Mouse (Mus musculus): ENCODE measurements around the gene March1.
A peak's percentile ranks its signal among the peaks of the same experiment; 100 is the strongest.

Gene March1

DNA sequence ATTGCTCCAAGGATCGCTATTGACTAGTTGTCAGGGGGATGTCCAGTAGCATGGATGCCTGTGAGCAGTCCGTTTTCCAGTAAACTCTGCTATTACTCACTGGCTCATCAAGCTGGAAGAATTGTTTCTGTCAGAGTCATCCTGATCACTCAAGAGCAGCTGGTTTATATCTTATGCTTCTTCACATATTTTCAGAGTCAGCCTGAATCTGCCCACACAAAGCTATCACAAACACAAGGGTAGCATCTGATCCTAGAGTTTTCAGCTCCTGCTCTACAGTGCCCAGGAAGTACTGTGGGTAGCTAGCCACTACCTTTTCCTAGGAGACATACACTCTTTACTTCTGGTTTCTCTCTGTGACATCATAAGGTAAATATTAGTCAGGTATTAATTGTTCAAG lies 405.1 kb downstream of the March1 start:
- no peak for DNase-seq

DNA sequence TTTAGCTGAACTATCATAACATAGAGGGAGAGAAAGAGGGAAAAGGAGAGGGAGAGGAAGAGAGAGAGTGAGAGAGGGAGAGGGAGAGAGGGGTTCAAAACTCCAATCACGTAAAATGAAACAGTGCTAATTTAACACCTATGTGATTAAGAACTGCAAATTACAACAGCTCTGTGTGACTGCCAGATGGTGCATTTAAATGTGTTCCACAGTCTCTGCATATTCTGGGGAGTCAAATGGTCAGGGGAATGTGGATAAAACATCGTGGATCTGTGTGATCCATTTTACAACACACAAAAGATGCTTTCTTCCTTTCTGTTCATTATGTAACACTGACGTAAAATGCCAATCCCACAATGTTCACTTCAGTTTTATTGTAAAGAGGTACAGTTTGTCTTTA lies 416.0 kb downstream of the March1 start:
- DNase-seq = no peak

DNA sequence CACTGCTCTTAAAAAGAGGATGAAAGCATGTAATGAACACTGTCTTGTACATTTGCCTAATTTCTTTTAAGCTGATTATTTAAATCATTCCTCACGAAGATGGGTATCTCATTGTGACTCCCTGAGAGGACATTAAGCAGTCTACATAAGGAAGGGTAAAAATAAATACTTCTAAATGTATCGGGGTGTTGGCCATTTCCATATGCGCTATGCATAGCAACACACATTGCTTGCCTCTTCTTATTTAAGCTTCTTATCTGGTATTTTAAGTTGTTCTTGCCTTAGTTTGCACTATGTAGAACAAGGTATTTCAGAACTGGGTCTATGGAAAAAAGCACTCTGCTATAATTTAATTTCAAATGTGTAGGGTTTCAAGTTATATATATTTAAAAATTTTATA lies 416.7 kb downstream of the March1 start:
- no peak for DNase-seq

DNA sequence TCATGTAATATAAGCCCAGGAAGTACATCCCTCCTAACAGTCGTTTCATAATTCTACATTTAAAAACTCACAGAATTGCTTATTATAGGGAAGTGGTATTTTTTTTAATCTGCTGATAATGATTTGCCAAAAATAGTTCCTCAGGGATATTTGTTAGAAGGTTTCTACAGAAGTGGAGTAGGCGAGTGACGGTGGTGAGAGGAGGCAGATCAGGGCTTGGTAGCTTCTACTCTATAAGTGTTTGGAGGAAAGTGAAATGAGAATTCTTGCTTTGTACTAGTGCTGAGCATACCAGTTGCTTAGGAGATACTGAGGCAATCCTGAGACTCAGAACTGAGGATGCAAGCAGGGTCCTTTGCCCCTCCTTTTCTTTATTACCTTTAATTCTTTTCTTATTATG lies 476.5 kb downstream of the March1 start:
- no peak for DNase-seq

DNA sequence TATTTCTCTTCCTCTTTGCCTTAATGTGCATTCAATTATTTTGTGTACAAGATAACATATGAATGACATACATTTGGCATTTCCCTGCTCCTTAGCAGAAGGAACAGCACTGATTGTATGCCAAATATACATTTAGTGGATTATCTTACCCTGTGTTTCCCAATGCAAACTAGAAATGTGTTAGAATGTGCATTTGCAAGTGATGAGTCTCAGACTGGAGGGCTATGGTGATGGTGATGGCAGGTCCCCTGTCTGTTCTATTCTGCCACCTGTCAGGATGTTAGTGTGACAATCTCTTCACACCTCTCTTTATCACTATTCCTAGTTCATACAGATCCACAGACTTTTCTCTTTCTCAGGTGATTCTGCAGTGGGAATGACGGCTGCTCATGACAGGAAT lies 480.4 kb downstream of the March1 start:
- no peak for DNase-seq

DNA sequence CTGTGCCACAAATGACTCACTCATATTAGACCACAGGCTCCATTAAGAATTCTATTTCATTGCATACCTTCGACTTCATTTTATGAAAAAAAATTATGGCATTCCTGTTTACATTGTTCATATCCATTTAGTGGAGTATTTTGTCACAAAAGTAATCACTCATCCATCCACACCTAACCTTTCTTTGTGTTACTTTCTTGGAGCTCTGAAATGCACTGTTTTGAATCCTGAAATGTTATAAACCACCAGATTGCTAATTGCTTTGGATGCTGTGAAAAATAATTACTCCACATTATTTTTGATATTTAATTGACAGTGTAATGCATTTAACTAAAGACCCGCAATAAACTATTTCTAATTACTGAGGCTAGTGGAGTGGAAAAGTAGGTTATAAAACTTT lies 501.6 kb downstream of the March1 start:
- peak; percentile 81 for DNase-seq

DNA sequence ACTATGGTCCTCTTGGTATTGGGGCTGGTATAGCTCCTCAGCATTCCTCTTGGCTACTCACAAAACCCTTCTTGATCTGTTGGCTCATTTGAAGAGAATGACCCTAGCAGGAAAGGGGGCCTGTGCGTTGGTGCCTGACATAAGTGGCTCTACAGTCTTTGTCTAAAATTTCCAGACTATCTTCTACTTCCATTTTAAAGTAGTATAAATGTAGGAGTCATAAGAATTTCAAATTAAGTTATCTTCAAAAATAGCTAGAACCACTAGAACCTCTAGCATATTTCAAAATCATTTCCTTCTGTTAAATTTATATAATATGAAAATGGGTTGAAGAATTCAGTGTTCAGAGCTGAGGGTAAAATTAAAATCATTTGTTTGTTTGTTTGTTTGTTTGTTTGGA lies 541.9 kb downstream of the March1 start:
- no peak for DNase-seq

DNA sequence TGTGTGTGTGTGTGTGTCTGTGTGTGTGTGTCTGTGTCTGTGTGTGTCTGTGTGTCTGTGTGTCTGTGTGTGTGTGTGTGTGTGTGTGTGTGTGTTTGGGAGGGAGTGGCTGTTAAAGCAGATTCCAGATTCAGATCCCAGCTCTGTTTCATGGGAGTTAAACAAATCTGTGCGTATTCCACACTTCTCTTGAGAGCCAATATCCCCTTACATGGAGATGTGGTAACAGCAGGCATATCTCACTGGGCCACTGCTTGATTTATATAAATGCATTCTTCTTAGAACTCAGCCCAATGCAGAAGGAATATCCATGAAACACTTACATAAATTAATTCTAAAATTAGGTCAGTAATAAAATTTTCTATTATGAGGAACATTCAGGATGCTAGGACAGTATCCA lies 549.1 kb downstream of the March1 start:
- DNase-seq = no peak

DNA sequence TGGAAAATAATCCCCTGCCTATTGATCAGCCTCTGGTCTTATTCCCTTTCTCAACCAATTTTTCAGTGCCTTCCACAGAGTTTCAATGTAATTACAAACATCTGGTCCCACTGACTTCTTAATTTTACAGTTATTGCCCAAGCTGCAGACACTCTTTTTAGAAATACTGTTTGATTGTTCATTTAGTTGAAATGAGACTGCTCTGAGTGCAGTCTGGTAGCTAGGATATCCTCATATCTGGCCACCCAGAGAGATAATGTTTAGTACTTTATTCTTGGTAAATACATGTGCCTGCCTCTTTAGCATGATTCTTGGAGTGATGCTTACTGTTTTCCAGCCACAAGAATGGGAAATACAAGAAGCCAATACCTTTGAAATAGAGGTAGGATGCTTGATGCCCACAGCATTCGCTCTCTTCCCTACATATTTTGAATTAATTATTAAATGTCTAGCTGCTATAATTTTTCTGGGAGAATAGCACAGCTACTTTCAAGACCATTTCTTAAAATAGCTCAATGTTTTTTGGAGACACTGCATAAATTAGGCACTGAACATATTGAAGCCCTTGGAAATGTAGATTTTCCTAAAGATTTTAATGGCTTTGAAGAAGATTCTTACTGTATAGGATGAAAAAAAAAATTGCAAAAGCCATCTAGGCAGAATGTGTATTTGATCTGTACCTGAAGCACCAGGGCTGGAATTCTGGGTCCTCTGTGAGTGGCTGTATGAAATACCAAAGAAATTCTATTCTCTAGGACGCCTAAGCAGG lies 549.9 kb downstream of the March1 start:
- DNase-seq = no peak

DNA sequence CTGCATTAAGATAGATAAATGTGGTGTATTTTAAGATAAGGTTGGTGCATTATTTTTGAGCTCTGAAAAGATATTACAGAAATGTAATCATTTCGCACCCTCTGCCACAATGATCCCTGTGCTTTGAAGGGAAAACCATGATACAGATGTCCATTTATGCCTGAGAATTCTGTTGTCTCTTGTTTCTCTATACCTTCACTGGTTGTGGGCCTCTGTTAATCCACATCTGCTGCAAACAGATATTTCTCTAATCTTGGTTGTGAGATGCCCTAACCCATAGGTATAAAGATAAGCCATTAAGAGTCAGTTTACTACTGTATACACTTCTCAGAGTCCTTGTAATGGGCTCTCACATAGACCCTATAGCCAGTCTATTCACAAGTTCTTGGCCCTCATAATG lies 561.6 kb downstream of the March1 start:
- DNase-seq = no peak

DNA sequence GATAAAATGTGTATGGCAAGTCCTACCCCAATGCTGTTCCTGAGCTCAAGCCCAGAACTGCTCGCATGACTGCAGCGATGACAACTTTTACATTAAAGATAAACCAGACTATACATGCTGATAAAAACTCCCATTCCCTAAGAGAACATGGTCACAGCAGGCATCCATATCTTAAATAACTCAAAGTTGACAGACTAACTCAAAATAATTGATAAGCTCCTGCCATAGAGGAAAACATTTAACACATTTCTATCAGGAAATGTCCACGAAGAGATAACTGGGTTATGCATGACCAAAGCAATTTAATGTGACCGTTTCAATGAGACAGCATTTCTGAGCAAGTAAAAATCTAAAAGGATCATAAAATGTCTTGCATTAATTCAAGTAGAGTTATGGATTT lies 563.6 kb downstream of the March1 start:
- DNase-seq = no peak

DNA sequence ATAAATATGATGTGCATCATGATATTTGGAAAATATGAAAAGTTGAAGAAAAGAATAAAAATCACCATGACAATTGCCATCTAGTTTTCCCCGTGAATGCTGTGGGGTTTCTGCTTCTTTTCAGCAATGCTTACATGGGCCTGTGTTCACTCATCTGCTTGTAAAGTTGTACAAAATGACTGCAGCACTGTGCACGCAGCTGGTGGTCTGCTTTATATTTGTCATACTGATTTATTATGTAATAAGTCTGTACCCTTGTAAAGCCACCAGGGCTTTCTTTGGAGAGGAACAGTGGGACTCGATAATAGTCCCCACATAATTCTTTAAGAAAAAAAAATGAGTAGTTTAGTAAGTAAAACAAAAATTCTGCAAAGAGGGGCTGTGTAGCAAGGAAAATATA lies 564.6 kb downstream of the March1 start:
- no peak for DNase-seq

DNA sequence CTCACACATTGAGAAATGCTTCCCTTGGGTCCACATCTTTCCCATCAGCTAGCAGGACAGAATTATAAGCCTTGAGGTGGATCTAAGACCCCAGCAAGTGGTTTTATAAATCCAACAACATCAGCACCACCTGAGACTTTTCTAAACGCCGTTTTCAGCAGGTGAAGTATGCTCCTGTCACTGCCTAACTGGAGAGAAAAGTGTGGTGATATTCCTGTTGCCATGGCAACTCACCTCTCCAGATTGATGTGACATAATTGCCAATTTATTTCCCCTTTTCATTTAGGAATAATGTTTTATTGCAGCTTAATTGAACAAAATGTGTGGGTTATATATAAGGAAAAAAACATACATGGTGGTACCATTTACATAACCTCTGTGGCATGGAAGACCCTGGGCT lies 565.8 kb downstream of the March1 start:
- no peak for DNase-seq

DNA sequence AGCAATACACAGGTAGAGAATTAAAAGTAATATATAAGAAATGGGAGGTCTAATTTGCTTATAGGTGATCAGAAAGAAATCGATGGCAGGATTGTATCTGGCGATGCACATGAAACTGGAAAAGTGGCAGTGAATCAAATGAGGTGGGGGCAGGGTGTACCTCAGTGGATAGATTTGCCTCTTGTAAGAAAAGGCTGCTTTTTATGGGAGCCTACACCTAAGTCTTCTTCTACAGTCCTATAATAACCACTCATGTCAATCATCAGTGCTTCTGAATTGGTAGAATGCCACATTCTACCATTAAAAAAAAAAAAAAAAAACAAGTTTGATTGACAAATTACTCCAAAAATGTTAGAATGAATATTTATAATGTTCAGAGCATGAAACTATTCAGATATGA lies 567.5 kb downstream of the March1 start:
- no peak for DNase-seq

DNA sequence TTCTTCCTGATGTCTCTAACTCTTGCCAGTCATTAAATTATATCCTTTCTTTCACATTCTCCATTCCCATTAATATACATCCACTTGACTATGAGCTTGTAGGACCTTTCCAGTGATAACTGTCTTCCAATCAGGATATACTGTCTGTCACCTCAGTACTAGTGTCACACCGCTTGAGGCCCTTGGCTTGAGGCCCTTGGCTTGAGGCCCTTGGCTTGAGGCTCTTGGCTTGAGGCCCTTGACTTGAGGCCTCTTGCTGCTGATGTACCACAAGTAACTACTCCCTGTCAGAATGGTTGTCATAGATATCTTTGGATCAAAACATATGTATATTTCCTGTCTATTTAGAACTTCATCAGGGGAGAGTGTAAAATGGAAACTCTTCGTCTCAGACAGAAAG lies 576.7 kb downstream of the March1 start:
- no peak for DNase-seq

DNA sequence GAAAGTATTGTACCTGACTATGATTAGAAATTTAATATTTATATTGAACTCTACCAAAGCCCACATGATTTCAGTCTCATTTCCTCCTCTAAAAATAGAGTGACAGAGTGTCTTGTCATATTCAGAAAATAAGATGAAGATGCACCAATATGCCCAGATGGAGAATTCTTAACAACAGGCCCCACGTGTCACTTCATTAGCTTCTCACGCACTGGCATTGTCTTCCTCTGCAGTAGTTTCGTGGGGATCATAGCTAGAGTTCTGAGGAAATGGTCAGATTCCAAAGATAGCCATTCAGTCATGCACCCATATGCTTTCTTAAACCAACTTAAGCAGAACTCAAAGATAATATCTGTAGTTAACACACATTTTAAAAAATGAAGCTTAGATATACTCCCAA lies 582.5 kb downstream of the March1 start:
- no peak for DNase-seq

DNA sequence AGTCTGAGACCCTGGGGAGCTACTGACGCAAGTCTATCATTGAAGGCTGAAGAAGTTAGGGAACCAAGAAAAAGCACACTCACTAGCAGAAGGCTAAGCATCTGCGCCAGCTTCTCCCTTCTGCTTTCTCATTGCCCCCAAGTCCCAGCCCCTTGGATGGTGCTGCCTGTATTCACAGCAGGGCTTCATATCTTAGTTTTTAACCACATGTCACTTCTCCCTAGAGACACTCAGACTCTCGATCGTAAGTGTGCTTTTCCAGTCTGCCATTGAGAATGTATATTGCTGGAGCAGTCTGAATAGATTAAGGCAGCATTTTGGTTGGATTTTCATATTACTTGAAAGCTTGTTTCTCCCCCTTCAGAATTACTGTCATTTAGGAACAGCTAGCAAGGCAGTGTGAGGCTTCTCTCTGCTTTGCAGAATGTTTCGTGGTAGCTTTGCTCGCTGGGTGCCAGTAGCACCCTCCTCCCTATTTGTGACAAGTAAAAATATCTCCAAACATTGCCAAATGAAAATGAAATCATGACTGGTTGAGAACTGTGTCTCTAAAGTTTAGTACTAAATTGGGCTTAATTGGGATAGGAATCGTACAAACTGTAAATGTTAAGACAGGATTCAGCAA lies 586.2 kb downstream of the March1 start:
- DNase-seq = no peak

DNA sequence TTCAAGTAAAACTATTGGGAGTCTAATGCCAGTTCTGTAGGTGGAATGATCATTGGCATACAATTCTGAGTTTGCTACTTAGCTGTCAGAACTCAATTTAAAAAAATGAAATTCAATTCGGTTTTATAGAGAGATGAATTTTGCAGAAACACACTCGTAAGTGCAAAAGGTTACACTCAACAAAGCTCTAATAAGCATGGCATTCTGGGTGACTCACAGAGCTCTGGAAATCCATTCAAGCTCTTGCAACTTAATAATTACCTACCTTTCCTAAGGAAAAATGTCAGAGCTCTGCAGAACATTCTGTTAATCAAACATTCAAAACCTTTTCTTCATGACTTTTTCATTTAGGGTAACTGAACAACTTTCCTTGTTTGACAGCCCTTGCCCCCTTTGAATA lies 591.9 kb downstream of the March1 start:
- no peak for DNase-seq

DNA sequence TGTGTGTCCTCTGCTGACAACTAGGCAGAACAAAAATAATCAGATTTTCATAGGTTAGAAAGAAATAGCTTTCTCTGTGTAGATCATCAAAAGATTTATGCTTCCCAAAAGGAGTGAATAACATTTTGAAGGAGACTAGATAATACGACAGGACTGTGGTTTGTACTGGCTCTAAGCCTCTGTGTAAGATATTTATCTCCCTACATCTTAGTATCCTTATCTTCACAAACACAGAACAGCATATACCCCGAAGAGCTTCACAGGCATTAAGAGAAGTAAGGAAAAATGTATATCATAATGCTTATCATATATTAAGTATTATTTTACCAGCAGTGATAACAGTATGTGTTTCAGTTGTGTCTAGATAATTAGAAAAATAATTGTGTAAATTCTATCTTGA lies 592.6 kb downstream of the March1 start:
- DNase-seq = no peak

DNA sequence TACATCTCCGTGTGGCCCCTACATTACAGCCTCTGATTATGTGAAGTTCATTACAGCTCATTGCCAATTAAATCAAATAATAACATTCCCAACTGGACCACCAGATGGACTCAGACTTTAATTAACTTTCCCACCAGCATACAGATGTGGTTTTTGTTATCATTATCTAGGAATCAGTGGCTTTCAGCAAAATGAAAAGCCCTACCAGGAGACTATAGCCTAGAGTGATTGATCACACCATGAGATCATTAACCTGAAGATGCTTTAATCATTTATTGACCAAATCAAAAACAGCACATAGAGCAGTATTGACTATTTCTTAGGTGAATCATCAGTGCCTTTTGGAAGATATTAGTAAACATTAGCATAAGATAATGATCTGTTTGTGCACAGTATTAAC lies 602.3 kb downstream of the March1 start:
- no peak for DNase-seq

DNA sequence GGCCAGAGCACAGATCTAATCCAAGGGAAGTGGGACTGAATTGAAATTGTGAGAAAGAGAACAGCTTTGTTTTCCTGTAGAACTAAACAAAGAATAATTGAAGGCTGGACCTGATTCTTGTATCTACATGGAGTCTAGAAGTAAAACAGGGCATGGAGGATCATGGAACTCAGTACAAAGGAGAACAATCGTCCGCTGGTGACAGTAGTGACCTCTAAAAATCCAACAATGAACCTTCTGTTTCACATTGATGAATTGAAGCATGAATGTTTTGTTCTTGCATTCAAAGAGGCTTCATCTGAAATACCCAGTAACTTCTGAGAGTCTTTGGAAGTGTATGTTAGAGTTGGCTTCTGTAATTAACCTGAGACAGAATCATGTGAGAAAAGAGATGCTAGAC lies 612.2 kb downstream of the March1 start:
- DNase-seq = peak; percentile 70

DNA sequence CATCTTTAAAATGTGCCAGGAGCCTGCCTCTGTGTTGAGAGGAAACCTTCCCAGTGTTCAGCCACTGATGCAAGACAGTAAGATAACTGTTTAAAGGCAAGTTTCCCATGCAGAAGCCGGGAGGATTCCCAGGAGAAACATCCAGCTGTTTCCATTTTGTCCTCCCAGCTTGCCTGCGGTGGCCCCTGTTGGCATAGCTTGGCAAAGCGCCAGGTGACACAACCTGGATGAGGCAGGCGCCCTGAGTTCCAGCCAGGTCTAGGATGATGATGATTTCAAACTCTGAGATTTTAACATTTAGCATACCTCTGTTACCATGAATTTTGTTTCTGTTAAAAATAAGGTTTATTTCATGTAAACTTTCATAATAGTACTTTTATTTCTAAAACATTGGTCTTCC lies 651.8 kb downstream of the March1 start:
- DNase-seq = no peak

DNA sequence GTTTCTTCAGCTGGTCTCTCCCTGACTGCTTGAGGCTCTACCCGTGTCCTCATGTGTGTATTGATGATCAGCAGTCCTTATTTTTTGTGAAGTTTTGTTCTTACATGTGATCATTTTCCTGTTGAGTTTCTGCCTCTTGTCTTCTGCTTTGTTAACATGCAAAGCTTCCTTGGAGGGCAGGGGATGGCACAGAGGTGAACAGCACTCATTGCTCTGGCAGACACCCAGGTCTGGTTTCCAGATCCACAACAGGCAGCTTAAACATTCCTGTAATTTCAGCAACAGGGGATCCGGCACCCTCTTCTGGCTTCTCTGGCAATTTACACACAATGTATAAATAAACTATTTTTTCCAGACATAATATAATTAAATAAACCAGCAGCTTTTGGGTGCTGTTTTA lies 652.4 kb downstream of the March1 start:
- no peak for DNase-seq

DNA sequence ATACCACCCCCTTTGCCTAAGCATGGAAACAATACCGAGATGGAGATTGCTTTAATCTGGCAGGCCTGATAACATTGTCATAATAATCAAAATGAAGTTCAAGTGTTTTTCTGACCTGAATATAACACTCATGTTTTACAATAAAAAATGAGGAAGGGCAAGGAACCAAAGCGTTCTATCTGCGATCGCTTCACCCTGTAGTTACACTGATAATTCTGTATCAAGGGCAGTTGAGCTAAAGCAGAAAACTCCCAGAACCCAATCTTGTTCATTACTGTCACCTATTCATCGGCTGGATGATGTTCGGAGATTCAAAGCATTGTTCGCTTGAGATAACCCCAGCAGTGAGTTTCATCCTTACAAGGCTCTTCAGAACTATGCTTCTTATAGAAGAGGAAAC lies 700.1 kb downstream of the March1 start:
- no peak for DNase-seq
